Mouse (Mus musculus): ENCODE results near the gene Grem1.

DNA sequence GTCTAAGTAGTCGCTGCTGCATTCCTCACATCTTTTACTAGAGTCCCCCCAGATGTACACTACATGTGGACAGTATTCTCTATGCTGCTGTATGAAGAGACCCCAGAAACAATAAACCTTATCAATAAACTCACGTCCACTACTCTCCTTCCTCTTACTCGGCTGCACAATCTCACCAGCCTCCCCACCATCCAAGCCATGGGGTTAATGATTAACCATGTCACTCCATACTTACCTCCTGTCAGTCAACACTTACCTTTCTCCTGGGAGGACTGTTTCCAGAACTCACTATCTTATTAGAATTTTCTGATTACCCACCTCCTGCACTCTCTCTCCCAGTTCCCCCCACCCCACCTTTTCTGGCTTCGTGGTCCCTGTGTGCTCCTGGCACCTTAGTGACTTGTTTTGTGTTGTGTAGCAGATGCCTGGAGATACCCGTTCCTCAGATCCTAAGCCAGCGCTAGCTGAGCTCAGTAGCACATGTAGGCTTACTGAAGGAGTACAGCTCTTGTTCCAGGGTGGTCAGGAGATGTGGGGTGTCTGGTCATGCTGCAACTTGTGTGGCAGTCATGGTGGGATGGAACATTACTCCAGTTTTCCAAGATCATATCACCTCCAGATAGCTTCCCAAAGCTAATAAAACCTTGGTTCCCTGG lies 15.8 kb upstream of the Grem1 start:
- TF ChIP-seq POLR2A (IDR thresholded peaks at IDR 0.05; ENCODE audit: extremely low read depth, insufficient read depth, low read length) (no peak), CTCF (IDR thresholded peaks at IDR 0.05; ENCODE audit: extremely low read depth, insufficient read depth, low read length) (no peak)

Measured in cortical plate, adult 2 months (tissue).